Mouse (Mus musculus) heart, adult 2 months (tissue): ENCODE measurements at regions not wholly inside any gene's neighbourhood (a gene's known extent, or its start where the extent isn't known, plus 50 kb on each side); places are given as distances from the start of the nearest gene placed in this dataset.

Source experiments
- DNase-seq, 2 experiments: peaks; one replicate each; pipeline ENCODE4 v3.0.0; 2021
- H3K27ac ChIP-seq: fragments of 200-600 bp; 2 replicates; pipeline ENCODE4 v1.8.1; 2022
- H3K27me3 ChIP-seq: fragments of 200-500 bp; 2 replicates; pipeline ENCODE4 v1.6.1; 2012; ENCODE audit warnings: mild to moderate bottlenecking, low read length, inconsistent platforms, mixed read lengths; ENCODE audit not compliant: control insufficient read depth, insufficient read depth
- H3K36me3 ChIP-seq: fragments of 200-500 bp; 2 replicates; pipeline ENCODE4 v1.6.1; 2012; ENCODE audit warnings: low read length, inconsistent platforms; ENCODE audit not compliant: control insufficient read depth, insufficient read depth
- H3K4me1 ChIP-seq: fragments of 200-500 bp; 2 replicates; pipeline ENCODE4 v1.6.1; 2011; ENCODE audit warnings: low read length; ENCODE audit not compliant: control insufficient read depth, insufficient read depth
- H3K4me3 ChIP-seq: fragments of 200-600 bp; 2 replicates; pipeline ENCODE4 v1.8.1; 2022
- H3K79me2 ChIP-seq: fragments of 200-500 bp; replicated peaks from 2 replicates; pipeline ENCODE4 v1.6.1; 2012; ENCODE audit warnings: mild to moderate bottlenecking, inconsistent platforms, low read length, moderate library complexity, mixed read lengths; ENCODE audit not compliant: control insufficient read depth, insufficient read depth
- H3K9ac ChIP-seq: fragments of 200-500 bp; 2 replicates; pipeline ENCODE4 v1.6.1; 2012; ENCODE audit warnings: low read depth, mild to moderate bottlenecking, control low read depth, inconsistent platforms, low read length, mixed read lengths
- CTCF ChIP-seq: fragments of 200-600 bp; IDR thresholded peaks from 2 replicates; pipeline ENCODE4 v1.8.1; 2022; ENCODE audit warnings: antibody characterized with exemption, mild to moderate bottlenecking, moderate library complexity
- EP300 ChIP-seq: fragments of 200-500 bp; IDR thresholded peaks from 2 replicates; pipeline ENCODE4 v1.6.1; 2011; ENCODE audit warnings: low read depth, low read length, control low read depth; ENCODE audit not compliant: insufficient read depth
- POLR2A ChIP-seq: fragments of 200-500 bp; IDR thresholded peaks from 2 replicates; pipeline ENCODE4 v1.6.1; 2011; ENCODE audit warnings: mild to moderate bottlenecking, low read depth, low read length, control low read depth; ENCODE audit not compliant: insufficient read depth
- WGBS: fragments of 180-500 bp; shearing (Covaris S2); methylation state at CpG from one replicate; pipeline ENCODE4 v1.1.7; 2018; 5-methylcytosine and 5-hydroxymethylcytosine counted together
- intact Hi-C: fragments of 180-260 bp; cut with DNase I; formaldehyde crosslinking; loops from one replicate; pipeline ENCODE4 v1.15.1; 2025

- no peaks in the 10 kb centered on the region for H3K79me2 ChIP-seq
- H3K9ac ChIP-seq: no peak overlapping the region
- no peak for TF ChIP-seq POLR2A
- TF ChIP-seq EP300: no peak
- no peak for TF ChIP-seq CTCF
- H3K4me3 ChIP-seq: no peak overlapping the region
- no peaks in the 10 kb centered on the region for H3K36me3 ChIP-seq
- H3K27me3 ChIP-seq: no peaks in the 10 kb centered on the region
- DNase-seq: no peak
- intact Hi-C loops: no loop called here
- H3K27ac ChIP-seq: no peak overlapping the region
- WGBS: 67% methylated on average over 5 of the region's 5 CpGs
- H3K4me1 ChIP-seq: no peaks in the 10 kb centered on the region
These were observed 73.7 kb upstream of the Bcl6 start for GRCm38 (mm10) chr16:24062314-24062713.

- H3K9ac ChIP-seq: no peak overlapping the region
- no peak for TF ChIP-seq CTCF
- no peak for TF ChIP-seq EP300
- TF ChIP-seq POLR2A: no peak
- no peaks in the 10 kb centered on the region for H3K4me1 ChIP-seq
- no peaks in the 10 kb centered on the region for H3K79me2 ChIP-seq
- no peak overlapping the region for H3K4me3 ChIP-seq
- WGBS: 78% methylated on average over 4 of the region's 4 CpGs
- H3K36me3 ChIP-seq: no peaks in the 10 kb centered on the region
- DNase-seq: no peak
- no peak overlapping the region for H3K27ac ChIP-seq
- intact Hi-C loops: no loop called here
- H3K27me3 ChIP-seq: no peaks in the 10 kb centered on the region
These were observed 72.8 kb upstream of the Bcl6 start for GRCm38 (mm10) chr16:24061496-24061895.

- Histone ChIP-seq H3K4me3 (no peak overlapping the region), H3K79me2 (no peaks in the 10 kb centered on the region), H3K27ac (no peak overlapping the region), H3K27me3 (no peaks in the 10 kb centered on the region), H3K36me3 (no peaks in the 10 kb centered on the region), H3K4me1 (no peaks in the 10 kb centered on the region), H3K9ac (no peak overlapping the region)
- no peak for TF ChIP-seq EP300
- TF ChIP-seq POLR2A: no peak
- TF ChIP-seq CTCF: no peak
- intact Hi-C loops: no loop called here
- no peak for DNase-seq
- WGBS: 70% methylated on average over 4 of the region's 4 CpGs
These were observed 70.5 kb upstream of the Bcl6 start for GRCm38 (mm10) chr16:24059090-24059600.

GRCm38 (mm10) chr16:24056885-24057531 is 68.4 kb upstream of the Bcl6 start:
- intact Hi-C loops: no loop called here
- H3K9ac ChIP-seq: no peak overlapping the region
- H3K27me3 ChIP-seq: no peaks in the 10 kb centered on the region
- H3K27ac ChIP-seq: no peak overlapping the region
- no peak overlapping the region for H3K4me3 ChIP-seq
- no peaks in the 10 kb centered on the region for H3K4me1 ChIP-seq
- TF ChIP-seq EP300 (no peak), CTCF (no peak), POLR2A (no peak)
- WGBS: 49% methylated on average over 11 of the region's 11 CpGs
- no peaks in the 10 kb centered on the region for H3K36me3 ChIP-seq
- DNase-seq: no peak
- H3K79me2 ChIP-seq: no peaks in the 10 kb centered on the region

GRCm38 (mm10) chr16:24056123-24056884 is 67.7 kb upstream of the Bcl6 start:
- Histone ChIP-seq H3K27ac (no peak overlapping the region), H3K36me3 (no peaks in the 10 kb centered on the region)
- WGBS: 69% methylated on average over 12 of the region's 12 CpGs

GRCm38 (mm10) chr16:24054293-24054692 is 65.6 kb upstream of the Bcl6 start:
- intact Hi-C loops: no loop called here

More at GRCm38 (mm10) chr16:24056123-24056884, 67.7 kb upstream of the Bcl6 start:
- Histone ChIP-seq H3K4me1 (no peaks in the 10 kb centered on the region), H3K27me3 (no peaks in the 10 kb centered on the region), H3K4me3 (no peak overlapping the region), H3K9ac (no peak overlapping the region), H3K79me2 (no peaks in the 10 kb centered on the region)
- intact Hi-C loops: no loop called here
- no peak for DNase-seq
- no peak for TF ChIP-seq CTCF
- TF ChIP-seq POLR2A: no peak
- TF ChIP-seq EP300: no peak

More at GRCm38 (mm10) chr16:24054293-24054692, 65.6 kb upstream of the Bcl6 start:
- Histone ChIP-seq H3K4me3 (no peak overlapping the region), H3K27ac (no peak overlapping the region), H3K9ac (no peak overlapping the region), H3K4me1 (no peaks in the 10 kb centered on the region), H3K27me3 (no peaks in the 10 kb centered on the region), H3K79me2 (no peaks in the 10 kb centered on the region), H3K36me3 (no peaks in the 10 kb centered on the region)
- no peak for DNase-seq
- no peak for TF ChIP-seq EP300
- no peak for TF ChIP-seq CTCF
- no peak for TF ChIP-seq POLR2A
- 96% methylated on average over 3 of the region's 3 CpGs for WGBS
